Mouse (Mus musculus): ENCODE measurements around the gene Ncbp2.
"Not testable (repeated sequence)": the region's sequence is repeated elsewhere in the genome, so short reads cannot be mapped to it uniquely, and the experiment has no call there.

Ncbp2 gene

DNA sequence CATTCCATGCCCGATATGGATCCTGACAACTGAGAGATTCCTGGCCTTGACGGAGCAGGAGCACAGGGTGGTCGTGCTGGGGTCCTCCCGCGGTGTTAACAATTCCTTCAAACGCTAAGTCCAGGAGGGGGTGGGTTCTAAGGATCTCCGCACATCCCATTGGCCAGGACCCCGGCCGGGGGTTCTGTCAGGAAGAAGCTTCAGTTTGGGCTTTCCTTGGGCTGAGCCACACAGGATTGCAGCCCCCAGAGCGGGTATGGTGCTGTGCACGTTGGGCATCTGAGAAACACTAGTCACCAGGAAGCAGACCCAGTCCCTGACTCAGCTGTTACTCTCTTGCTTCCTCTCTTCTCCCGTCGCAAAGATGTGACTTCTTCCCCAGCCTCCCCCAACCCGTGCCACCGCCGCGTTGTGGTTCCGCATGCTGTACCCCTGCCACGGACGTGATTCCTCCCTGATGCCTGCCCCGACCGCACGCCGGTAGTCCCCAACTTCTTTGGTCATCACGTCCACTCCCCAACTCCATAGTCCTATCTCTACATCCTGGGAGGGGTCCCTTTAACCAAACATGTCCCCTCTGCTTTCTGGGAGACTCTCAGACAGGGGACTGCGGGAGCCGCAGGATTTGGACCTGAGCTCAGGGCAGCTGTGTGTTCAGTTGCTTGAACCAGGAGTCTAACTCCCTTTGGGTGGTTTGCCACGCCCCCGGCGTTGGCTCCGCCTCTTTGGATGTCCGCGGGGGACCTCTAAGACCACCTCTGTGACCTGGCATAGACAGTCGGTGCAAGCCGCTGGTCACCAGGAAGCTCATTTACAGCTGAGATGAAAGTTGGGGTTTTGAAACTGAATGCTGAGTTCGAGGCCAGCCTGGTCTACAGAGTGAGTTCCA is 13.0 kb upstream of the Ncbp2 start:
- DNase-seq: peak; percentile 32

- DNase-seq: no peak
These were observed 11.7 kb upstream of the Ncbp2 start for GRCm38 (mm10) chr16:31936568-31936967.

GRCm38 (mm10) chr16:31938856-31939255 is 9.5 kb upstream of the Ncbp2 start:
- no peak for DNase-seq

DNA sequence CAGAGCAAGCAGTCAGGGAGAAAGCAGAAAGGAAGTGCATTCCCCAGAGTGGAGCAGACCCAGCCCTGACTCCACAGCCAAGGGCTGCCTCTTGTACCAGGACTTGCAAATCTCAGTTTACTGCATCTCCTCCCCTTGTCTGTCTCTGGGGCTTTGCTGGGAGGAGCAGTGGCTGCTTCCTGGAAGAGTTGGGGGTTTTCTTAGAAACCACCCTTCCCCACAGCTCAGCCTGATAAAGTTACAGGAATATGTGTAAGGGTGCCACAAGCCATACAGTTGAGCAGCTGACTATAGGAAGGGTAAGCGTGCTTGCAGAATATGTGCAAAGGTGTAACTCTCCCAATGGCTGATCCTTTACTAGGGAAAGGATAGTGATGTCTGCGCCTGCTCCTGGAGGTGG is 7.7 kb upstream of the Ncbp2 start:
- no peak for DNase-seq

DNA sequence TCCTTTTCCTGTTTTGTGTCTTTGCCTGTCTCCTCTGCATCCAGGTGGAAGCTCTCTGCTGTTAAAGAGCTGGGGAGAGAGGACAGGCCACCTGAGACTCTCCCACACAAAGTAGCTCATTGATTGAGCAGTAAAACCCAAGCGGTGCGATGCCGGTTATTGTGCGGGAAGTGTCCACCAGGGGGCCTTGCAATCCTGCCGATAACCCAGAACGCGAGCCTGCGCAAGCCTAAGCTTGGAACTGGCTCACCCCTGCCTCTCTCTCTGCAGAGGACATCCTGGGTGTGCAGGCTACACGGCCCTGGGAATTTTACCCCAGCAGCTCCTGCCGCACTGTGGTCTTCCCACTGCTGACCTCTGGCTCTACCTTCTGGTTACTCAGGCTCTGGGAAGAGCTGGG is 4.3 kb upstream of the Ncbp2 start:
- peak; percentile 92 for DNase-seq

- DNase-seq: no peak
These were observed 3.5 kb upstream of the Ncbp2 start for GRCm38 (mm10) chr16:31944698-31945255.

DNA sequence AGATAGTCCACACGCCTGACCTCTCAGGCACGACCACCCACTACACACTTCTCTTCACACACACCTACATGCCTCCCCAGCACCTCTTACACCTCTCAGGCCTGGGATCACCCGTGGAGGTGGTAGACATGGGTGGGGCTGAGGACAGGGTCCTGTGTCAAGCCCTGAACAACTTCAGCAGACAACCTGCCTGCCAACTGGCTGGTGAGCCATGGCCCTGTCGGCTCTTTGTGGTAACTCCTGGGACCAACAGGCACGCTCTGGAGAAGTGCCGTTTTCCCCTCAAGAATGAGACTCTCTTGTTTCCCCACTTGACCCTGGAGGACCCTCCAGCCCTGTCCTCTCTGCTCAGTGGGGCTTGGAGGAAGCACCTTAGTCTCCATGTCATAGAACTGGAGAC is 2.9 kb upstream of the Ncbp2 start:
- no peak for DNase-seq

- not testable (repeated sequence) for DNase-seq
These were observed 2.3 kb upstream of the Ncbp2 start for GRCm38 (mm10) chr16:31945986-31946385.

GRCm38 (mm10) chr16:31947333-31947732 is 980 bp upstream of the Ncbp2 start:
- DNase-seq: no peak

- DNase-seq: no peak
These were observed 404 bp upstream of the Ncbp2 start for GRCm38 (mm10) chr16:31947901-31948316.

DNA sequence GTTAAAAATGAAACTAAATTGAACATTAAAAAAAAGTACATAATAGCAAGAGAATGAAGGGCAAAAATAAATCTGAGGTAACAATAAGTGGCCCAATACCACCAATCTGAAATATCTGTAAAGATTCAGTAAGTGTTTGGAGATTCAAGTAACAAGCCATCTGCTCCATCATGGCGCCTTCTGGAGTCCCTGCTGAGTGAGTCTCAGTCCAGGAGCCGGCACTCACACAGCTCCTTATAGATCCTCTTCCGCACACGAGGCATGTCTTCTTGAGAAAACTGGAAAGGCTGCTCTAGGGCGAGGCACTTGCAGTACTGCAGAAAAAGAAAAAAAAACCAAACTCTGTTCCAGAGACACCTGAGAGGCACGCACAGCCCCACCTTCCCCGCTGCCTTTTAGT is 14.9 kb downstream of the Ncbp2 start:
- DNase-seq: no peak

DNA sequence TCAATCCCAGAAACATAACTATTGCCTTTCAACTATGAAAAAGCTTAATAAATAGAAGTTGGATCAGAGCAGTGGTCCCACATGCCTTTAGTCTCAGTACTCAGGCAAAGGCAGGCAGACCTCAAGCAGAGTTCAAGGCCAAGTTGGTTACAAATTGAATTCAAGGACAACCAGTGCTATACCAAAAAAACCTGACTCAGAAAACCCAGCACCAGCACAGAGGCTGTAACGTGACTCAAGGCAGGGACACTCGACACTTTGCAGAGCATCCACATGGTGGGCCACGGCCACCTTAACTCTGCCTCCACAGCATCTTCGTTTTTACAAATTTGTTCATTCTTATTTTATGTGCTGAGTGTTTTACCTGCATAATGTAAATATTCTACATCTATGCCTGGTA is 26.9 kb downstream of the Ncbp2 start:
- DNase-seq: no peak

- no peak for DNase-seq
These were observed 31.2 kb downstream of the Ncbp2 start for GRCm38 (mm10) chr16:31979501-31979900.

GRCm38 (mm10) chr16:31980946-31981345 is 32.6 kb downstream of the Ncbp2 start:
- no peak for DNase-seq

DNA sequence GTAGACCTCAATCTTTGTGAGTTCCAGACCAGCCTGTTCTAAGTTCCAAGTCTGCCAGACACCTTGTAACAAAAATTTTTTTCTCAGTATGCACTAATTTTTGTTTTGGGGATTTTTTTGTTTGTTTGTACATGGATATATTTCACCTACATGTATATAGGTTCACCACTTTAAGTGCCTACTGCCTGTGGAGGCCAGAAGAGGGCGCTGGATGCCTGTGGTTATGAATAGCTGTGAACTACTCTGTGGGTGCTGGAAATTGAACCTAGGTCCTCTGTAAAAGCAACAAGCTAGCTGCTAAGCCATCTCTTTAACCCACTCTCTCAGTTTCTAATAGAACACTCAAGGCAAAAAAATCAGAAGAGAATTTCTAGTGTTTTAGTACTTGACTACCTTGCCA is 43.7 kb downstream of the Ncbp2 start:
- peak; percentile 39 for DNase-seq

- no peak for DNase-seq
These were observed 44.9 kb downstream of the Ncbp2 start for GRCm38 (mm10) chr16:31993195-31993594.

DNA sequence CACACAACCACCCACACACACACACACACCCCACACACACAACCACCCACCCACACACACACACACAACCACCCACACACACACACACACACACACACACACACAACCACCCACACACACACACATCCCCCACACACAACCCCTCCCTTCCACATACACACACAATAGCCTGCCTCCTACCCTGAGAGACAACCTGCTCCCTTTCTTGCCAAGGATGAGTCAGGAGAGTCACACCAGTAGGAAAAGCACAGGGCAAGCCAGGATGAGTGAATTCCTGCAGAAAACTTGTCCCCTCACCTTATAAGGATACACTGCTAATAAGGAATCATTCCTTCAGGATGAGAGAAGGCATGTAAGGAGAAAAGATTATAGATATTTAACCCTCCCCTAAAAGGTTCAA is 45.6 kb downstream of the Ncbp2 start:
- no peak for DNase-seq

- no peak for DNase-seq
These were observed 48.1 kb downstream of the Ncbp2 start for GRCm38 (mm10) chr16:31996371-31996770.

GRCm38 (mm10) chr16:32002509-32003477 is 54.5 kb downstream of the Ncbp2 start, which contains the start of gene Senp5:
Senp5 (minus strand) TSS chr16:32003287.
- DNase-seq: peak; percentile 93

DNA sequence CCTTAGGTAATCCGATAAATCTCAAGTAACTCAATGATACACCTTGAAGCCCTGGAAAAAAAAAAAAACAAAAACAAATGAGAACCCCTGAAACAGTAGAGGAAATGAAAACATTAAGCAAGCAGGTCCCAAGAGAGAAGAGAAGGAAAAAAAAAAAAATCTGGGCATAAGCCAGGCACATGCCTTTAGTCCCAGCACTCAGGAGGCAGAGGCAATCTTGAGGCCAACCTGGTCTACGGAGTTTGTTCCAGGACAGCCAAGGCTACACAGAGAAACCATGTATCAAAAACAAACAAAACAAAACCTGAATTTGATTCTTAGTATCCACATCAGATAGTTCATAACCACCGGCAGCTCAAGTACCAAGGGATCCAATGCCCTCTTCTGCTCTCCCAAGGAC is 56.4 kb downstream of the Ncbp2 start:
- no peak for DNase-seq

- DNase-seq: no peak
These were observed 60.4 kb downstream of the Ncbp2 start for GRCm38 (mm10) chr16:32008529-32009293.

DNA sequence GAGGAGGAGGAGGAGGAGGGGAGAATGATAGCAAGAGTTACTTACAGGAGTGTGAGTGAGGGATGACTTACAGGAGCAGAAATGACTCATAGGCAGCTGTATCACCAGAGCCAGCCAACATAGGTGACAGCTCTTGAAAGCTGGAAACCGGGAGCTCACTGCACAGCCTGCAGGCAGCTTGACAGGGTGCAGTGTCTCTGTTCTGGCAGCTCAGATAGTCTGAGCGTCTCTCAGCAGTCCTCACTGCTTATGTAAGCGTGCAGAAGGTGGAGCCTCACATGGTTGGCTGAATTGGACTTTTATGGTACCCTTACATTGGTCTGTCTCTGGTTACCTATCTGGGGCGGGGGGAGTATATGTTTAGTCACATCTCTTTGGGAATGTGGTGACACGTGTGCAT is 61.6 kb downstream of the Ncbp2 start:
- DNase-seq: no peak

GRCm38 (mm10) chr16:32010330-32010729 is 62.0 kb downstream of the Ncbp2 start:
- no peak for DNase-seq
